Mouse (Mus musculus): ENCODE measurements around the gene Ins2.

- TF ChIP-seq CTCF (IDR thresholded peaks at IDR 0.05 in 2 of 3, conservative IDR thresholded peaks at IDR 0.05 in 1 of 3; ENCODE audit: control insufficient read depth in 1 of 3, insufficient read depth in 1 of 3, low read depth in 2 of 3, low read length in 3 of 3, poor library complexity in 1 of 3, severe bottlenecking in 1 of 3) (no peak), SMC3 (IDR thresholded peaks at IDR 0.05; ENCODE audit: low read depth, low read length) (no peak), EP300 (IDR thresholded peaks at IDR 0.05; ENCODE audit: low read depth in 1 of 2, low read length in 2 of 2) (no peak), POLR2A (IDR thresholded peaks at IDR 0.05; ENCODE audit: control insufficient read depth in 1 of 2, insufficient read depth in 1 of 2, low read depth in 1 of 2, low read length in 2 of 2, poor library complexity in 1 of 2) (no peak), MAX (IDR thresholded peaks at IDR 0.05; ENCODE audit: low read length) (no peak), ZKSCAN1 (IDR thresholded peaks at IDR 0.05; ENCODE audit: low read depth, low read length) (no peak), ZC3H11A (IDR thresholded peaks at IDR 0.05; ENCODE audit: low read depth, low read length) (no peak), RAD21 (IDR thresholded peaks at IDR 0.05; ENCODE audit: low read depth, low read length) (no peak), E2F4 (IDR thresholded peaks at IDR 0.05; ENCODE audit: borderline replicate concordance, low read depth, low read length) (no peak), TCF12 (IDR thresholded peaks at IDR 0.05; ENCODE audit: low read depth, low read length) (no peak), JUND (IDR thresholded peaks at IDR 0.05; ENCODE audit: low read depth, low read length) (no peak), CHD2 (IDR thresholded peaks at IDR 0.05; ENCODE audit: low read length) (no peak), POLR2AphosphoS5 (IDR thresholded peaks at IDR 0.05; ENCODE audit: borderline replicate concordance, low read depth, low read length) (no peak)
Measured at GRCm38 (mm10) chr7:142792650-142793275, 49.6 kb upstream of the Ins2 start.
